Mouse (Mus musculus): ENCODE results near the gene Gdpd5. TPM values are rescaled to one million over a fixed set of nuclear protein-coding genes. Genes with fewer than 3 reads are reported as not detected.
A peak's percentile ranks its signal among the peaks of the same experiment; 100 is the strongest.

The Gdpd5 gene
- polyA plus RNA-seq, 1 experiment from 2014 or later = 15.0 TPM

DNA sequence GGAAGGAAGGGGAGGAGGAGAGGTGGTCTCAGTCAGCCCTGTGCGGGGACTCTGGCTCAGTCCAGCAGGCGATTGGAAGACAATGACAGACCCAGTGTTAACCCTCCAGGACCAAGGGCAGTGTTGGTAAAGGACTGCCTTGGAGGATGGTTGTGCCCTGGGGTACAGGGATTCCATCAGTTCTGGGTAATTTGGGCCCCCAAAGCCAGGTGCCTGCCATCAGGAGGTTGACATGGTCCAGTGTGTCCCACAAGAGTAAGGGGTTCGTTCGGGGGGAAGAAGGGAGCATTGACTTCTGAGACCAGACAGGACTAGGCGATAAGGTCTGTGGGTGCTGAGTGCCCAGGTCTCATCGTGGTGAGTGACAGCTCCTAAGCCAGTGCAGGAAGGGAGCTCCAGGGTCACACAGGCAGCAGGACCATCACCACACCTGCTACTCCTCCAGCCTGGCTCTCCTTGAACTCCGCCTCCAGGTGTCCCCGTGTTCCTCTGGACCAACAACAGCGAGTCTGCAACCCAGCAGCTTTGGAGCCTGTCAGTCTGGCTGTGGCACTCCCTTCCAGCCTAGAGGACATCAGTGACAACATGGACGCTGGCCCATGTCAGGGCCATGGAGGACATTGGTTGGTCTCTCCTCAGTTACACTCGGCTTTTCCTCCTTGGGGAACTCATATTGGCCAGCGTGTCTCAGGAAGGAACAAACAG is 23.0 kb downstream of the Gdpd5 start:
- Histone ChIP-seq H3K9ac (ENCODE audit: low read depth, low read length) (no peak overlapping the region), H3K27me3 (replicated peaks; ENCODE audit: control insufficient read depth, insufficient read depth, low read length) (no peaks in the 10 kb centered on the region), H3K27ac (replicated peaks; ENCODE audit: low read depth, low read length) (no peak overlapping the region), H3K36me3 (ENCODE audit: control insufficient read depth, insufficient read depth, low read length) (no peaks in the 10 kb centered on the region), H3K9me3 (ENCODE audit: control insufficient read depth, low read length) (no peaks in the 10 kb centered on the region), H3K4me2 (ENCODE audit: low read depth, low read length) (no peak overlapping the region), H3K4me3 (ENCODE audit: low read depth, low read length) (no peak overlapping the region), H3K4me1 (ENCODE audit: control insufficient read depth, insufficient read depth, low read length) (peaks cover 6% of the 10 kb centered on the region; the same call in 1 of the 2 replicates)
- DNase-seq (ENCODE audit: low spot score) (no peak), ATAC-seq (ENCODE audit: low read depth) (no peak)
- 71% methylated on average over 12 of the region's 12 CpGs for WGBS

DNA sequence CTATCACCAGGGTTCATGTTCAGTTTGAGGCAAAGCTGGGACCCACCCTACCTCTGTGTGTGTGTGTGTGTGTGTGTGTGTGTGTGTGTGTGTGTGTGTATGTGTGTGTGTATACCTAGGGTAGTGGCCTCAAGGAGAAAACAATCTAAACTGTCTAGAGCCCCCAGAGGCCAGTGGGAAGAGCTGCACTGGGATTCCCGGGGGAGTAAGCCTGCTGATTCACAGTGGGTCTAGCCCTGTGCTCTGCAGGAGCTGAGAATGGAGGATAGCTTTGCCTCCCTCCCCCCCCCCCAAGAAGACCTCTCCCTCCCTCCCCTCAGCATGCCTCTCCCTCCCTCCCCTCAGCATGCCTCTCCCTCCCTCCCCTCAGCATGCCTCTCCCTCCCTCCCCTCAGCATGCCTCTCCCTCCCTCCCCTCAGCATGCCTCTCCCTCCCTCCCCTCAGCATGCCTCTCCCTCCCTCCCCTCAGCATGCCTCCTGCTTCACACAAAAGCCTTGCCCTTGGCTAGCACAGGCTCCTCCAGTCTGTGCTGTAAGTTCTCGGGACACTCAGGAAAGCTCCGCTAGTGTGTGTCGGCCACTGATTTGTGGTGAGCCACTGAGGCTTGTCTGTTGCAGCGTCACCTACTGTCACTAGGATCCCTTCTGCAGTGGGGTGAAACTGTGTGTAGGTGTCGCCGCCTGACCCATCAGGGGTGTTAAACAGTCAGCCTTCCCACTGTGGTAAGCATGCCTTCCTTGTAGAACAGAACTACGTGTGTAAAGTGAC is 24.4 kb downstream of the Gdpd5 start:
- Histone ChIP-seq H3K36me3 (ENCODE audit: control insufficient read depth, insufficient read depth, low read length) (no peaks in the 10 kb centered on the region), H3K9ac (ENCODE audit: low read depth, low read length) (no peak overlapping the region), H3K9me3 (ENCODE audit: control insufficient read depth, low read length) (no peaks in the 10 kb centered on the region), H3K27me3 (replicated peaks; ENCODE audit: control insufficient read depth, insufficient read depth, low read length) (no peaks in the 10 kb centered on the region), H3K4me1 (ENCODE audit: control insufficient read depth, insufficient read depth, low read length) (peaks cover 6% of the 10 kb centered on the region; the same call in 1 of the 2 replicates), H3K27ac (replicated peaks; ENCODE audit: low read depth, low read length) (no peak overlapping the region), H3K4me2 (ENCODE audit: low read depth, low read length) (no peak overlapping the region), H3K4me3 (ENCODE audit: low read depth, low read length) (no peak overlapping the region)
- ATAC-seq (ENCODE audit: low read depth) = no peak
- WGBS = 47% methylated on average over 7 of the region's 8 CpGs
- DNase-seq (ENCODE audit: low spot score) = no peak

DNA sequence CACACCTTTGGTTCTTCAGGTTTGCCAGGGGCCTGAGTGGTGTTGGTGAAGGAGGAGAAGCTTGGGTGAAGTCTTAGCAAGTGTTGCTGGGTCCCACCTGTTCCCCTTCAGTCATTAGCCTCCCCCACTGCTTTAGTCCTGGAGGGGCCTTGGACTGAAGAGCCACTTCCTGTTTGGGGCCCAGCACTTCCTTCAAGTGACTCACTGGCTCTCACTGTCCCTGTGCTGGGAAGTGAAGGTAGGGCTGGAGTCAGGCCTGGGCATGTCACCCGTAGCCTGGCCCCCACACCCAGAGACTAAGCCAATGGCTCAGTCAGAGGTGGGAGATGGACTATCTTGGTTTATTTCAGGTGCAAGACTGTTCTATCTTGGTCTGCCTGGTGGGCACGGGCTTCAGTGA is 26.4 kb downstream of the Gdpd5 start:
- H3K27me3 ChIP-seq (replicated peaks; ENCODE audit: control insufficient read depth, insufficient read depth, low read length) = no peaks in the 10 kb centered on the region
- H3K9me3 ChIP-seq (ENCODE audit: control insufficient read depth, low read length) = no peaks in the 10 kb centered on the region
- H3K4me3 ChIP-seq (ENCODE audit: low read depth, low read length) = no peak overlapping the region
- DNase-seq (ENCODE audit: low spot score) (no peak), ATAC-seq (ENCODE audit: low read depth) (no peak)
- WGBS = 83% methylated on average over 2 of the region's 2 CpGs
- no peak overlapping the region for H3K4me2 ChIP-seq (ENCODE audit: low read depth, low read length)
- no peaks in the 10 kb centered on the region for H3K36me3 ChIP-seq (ENCODE audit: control insufficient read depth, insufficient read depth, low read length)
- no peak overlapping the region for H3K9ac ChIP-seq (ENCODE audit: low read depth, low read length)
- H3K27ac ChIP-seq (replicated peaks; ENCODE audit: low read depth, low read length) = no peak overlapping the region
- no peaks in the 10 kb centered on the region for H3K4me1 ChIP-seq (ENCODE audit: control insufficient read depth, insufficient read depth, low read length)

DNA sequence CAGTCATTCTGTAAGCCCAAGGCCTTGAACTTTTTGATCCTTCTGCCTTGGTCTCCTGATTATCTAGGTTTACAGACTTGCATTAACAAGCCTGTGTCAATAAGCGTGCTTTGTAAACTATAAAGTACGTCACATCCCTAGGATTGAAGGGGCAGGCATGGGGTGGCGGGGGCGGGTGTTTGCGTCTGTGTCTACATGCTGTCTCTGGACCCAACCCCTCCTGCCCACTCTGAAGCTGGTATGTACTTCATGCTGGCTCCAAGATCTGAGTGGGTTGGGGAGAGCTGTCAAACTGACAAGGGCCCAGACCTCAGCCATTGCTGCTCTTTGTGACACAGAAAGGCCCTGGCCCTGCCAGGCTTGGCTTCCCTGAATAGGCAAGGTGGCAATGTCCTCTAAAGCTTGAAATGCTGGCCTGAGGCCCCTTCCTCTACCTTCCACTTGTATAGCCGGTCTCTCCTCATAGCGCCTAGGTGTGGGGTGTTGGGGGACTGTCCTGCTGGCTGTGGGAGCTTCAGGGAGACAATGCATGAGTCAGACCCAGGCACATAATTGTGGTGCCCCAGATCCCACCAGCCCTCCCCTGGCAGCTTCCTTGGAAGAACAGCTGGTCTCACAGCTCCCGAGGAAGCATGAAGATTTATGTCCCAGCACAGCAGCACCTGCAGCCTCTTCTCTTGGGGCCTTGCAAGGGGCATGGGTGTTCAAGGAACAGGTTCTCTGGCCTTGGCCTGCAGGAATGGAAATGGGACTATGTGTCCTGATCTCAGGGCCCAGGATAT is 28.4 kb downstream of the Gdpd5 start:
- WGBS = 76% methylated on average over 8 of the region's 8 CpGs

DNA sequence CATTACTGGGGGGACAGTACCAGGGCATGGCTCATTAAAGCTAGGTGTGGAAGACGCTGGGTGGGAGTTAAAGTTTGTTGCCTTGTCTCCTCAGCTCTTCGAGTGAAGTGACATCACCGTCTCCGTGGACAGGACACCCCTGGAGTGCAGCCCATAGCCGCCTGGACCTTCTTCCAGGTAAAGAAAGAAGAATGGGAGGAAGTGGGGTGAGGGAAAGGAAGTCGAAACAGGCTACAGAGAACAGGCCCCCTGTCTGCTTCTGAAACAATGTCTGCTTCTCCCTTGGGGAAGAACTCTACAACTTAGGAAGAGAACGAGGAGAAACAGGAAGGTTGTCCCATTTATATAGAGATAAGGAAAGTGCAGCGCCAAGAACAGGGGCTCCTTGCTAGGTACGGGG is 29.1 kb downstream of the Gdpd5 start:
- Histone ChIP-seq H3K36me3 (ENCODE audit: control insufficient read depth, insufficient read depth, low read length) (no peaks in the 10 kb centered on the region), H3K27me3 (replicated peaks; ENCODE audit: control insufficient read depth, insufficient read depth, low read length) (no peaks in the 10 kb centered on the region), H3K4me2 (ENCODE audit: low read depth, low read length) (no peak overlapping the region), H3K27ac (replicated peaks; ENCODE audit: low read depth, low read length) (peak overlapping the region; percentile 53; the same call in 1 of the 2 replicates), H3K9me3 (ENCODE audit: control insufficient read depth, low read length) (no peaks in the 10 kb centered on the region), H3K4me1 (ENCODE audit: control insufficient read depth, insufficient read depth, low read length) (peaks cover 9% of the 10 kb centered on the region; the same call in 1 of the 2 replicates), H3K4me3 (ENCODE audit: low read depth, low read length) (no peak overlapping the region), H3K9ac (ENCODE audit: low read depth, low read length) (no peak overlapping the region)
- ATAC-seq (ENCODE audit: low read depth) (no peak), DNase-seq (ENCODE audit: low spot score) (no peak)
- 77% methylated on average over 9 of the region's 9 CpGs for whole genome bisulfite sequencing

More for the DNA sequence above, 28.4 kb downstream of the Gdpd5 start:
- DNase-seq (ENCODE audit: low spot score) (peak; percentile 44), ATAC-seq (ENCODE audit: low read depth) (no peak)
- H3K4me1 ChIP-seq (ENCODE audit: control insufficient read depth, insufficient read depth, low read length) = peaks cover 3% of the 10 kb centered on the region; the same call in 1 of the 2 replicates
- no peak overlapping the region for H3K4me2 ChIP-seq (ENCODE audit: low read depth, low read length)
- no peaks in the 10 kb centered on the region for H3K27me3 ChIP-seq (replicated peaks; ENCODE audit: control insufficient read depth, insufficient read depth, low read length)
- H3K9me3 ChIP-seq (ENCODE audit: control insufficient read depth, low read length) = no peaks in the 10 kb centered on the region
- no peak overlapping the region for H3K4me3 ChIP-seq (ENCODE audit: low read depth, low read length)
- H3K36me3 ChIP-seq (ENCODE audit: control insufficient read depth, insufficient read depth, low read length) = no peaks in the 10 kb centered on the region
- no peak overlapping the region for H3K9ac ChIP-seq (ENCODE audit: low read depth, low read length)
- peak overlapping the region; percentile 53; the same call in 1 of the 2 replicates for H3K27ac ChIP-seq (replicated peaks; ENCODE audit: low read depth, low read length)

DNA sequence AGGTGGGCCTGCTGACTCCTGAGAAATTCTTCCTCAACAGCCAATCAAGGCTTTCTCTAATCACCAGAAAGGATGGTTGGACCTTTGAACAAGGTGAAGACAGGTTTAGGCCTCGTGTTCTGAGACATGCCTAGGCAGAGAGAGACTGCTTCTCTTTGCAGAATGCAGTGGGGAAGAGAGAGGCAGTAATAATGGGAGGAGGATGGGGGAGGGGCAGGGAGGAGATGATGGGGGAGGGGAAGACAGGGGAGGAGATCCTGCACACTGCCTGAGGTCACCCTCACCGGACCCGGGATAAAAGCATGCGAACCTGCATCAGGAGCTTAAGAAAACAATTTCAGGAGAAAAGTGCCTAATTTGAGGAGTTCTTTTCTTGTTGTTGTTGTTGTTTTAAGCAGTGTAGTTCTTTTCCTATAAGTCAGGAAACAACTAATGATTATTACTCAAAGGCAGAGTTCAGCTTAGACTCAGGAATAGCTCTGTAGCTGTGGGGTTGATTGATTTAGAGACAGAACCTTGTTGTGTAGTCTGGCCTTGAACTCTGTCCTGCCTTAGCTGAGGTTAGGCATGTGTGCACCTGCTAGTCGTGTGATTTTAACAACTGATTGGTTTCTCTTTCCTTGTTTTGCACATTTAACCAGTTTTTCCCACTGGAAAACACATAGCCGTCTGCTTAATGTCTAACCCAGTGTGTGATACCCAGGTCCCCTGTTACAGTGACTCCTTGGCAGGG is 30.0 kb downstream of the Gdpd5 start:
- Histone ChIP-seq H3K36me3 (ENCODE audit: control insufficient read depth, insufficient read depth, low read length) (no peaks in the 10 kb centered on the region), H3K27ac (replicated peaks; ENCODE audit: low read depth, low read length) (no peak overlapping the region; the same call in 1 of the 2 replicates), H3K4me2 (ENCODE audit: low read depth, low read length) (no peak overlapping the region), H3K4me1 (ENCODE audit: control insufficient read depth, insufficient read depth, low read length) (peaks cover 9% of the 10 kb centered on the region; the same call in 1 of the 2 replicates), H3K9me3 (ENCODE audit: control insufficient read depth, low read length) (no peaks in the 10 kb centered on the region), H3K9ac (ENCODE audit: low read depth, low read length) (no peak overlapping the region), H3K27me3 (replicated peaks; ENCODE audit: control insufficient read depth, insufficient read depth, low read length) (no peaks in the 10 kb centered on the region), H3K4me3 (ENCODE audit: low read depth, low read length) (no peak overlapping the region)
- ATAC-seq (ENCODE audit: low read depth) (no peak), DNase-seq (ENCODE audit: low spot score) (no peak)
- 35% methylated on average over 6 of the region's 6 CpGs for WGBS

DNA sequence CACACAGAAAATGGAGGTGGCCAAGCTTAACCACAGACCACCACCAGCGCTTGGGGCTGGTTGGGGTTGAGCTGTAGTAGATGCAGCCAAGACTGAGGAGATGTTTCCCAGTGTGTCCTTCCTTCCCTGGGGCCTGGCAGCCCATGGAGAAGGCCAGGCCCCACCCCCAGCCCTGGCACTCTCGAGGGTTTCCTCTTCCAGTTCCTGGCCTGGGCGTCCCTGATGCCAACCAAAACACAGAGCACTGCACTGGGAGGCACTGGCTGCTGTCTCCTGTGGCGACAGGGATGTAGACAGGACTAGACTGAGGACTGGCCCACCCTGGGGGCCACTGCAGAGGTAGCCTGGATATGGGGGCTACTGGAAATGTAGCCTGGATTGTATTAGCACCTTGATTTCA is 33.8 kb downstream of the Gdpd5 start:
- H3K4me3 ChIP-seq (ENCODE audit: low read depth, low read length) = no peak overlapping the region
- no peak overlapping the region for H3K4me2 ChIP-seq (ENCODE audit: low read depth, low read length)
- H3K9me3 ChIP-seq (ENCODE audit: control insufficient read depth, low read length) = no peaks in the 10 kb centered on the region
- no peaks in the 10 kb centered on the region for H3K36me3 ChIP-seq (ENCODE audit: control insufficient read depth, insufficient read depth, low read length)
- no peak for ATAC-seq (ENCODE audit: low read depth)
- no peak overlapping the region for H3K27ac ChIP-seq (replicated peaks; ENCODE audit: low read depth, low read length)
- 69% methylated on average over 4 of the region's 4 CpGs for WGBS
- H3K4me1 ChIP-seq (ENCODE audit: control insufficient read depth, insufficient read depth, low read length) = peaks cover 9% of the 10 kb centered on the region; the same call in 1 of the 2 replicates
- H3K27me3 ChIP-seq (replicated peaks; ENCODE audit: control insufficient read depth, insufficient read depth, low read length) = no peaks in the 10 kb centered on the region
- DNase-seq (ENCODE audit: low spot score) = no peak
- H3K9ac ChIP-seq (ENCODE audit: low read depth, low read length) = no peak overlapping the region

DNA sequence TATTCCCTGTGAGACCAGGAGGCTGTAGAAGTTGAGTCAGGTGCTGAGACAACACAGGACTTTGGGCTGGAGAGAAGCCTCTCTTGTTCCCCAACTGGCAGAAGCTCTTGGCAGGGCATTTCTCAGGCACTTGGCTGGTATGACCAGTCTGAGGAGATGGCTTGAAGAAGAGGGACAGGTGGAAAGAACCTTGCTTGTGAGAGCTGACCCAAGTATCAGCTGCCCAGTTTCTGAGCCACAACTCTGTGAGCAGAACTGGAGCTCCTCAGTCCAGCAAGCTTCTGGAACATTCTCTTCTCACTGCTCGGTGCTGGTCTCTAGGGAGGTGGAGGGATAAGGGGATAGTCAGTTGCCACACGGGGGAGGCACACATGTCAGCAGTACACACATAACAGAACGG is 38.1 kb downstream of the Gdpd5 start:
- ATAC-seq (ENCODE audit: low read depth) = no peak
- H3K36me3 ChIP-seq (ENCODE audit: control insufficient read depth, insufficient read depth, low read length) = no peaks in the 10 kb centered on the region
- no peaks in the 10 kb centered on the region for H3K9me3 ChIP-seq (ENCODE audit: control insufficient read depth, low read length)
- 69% methylated on average over 3 of the region's 3 CpGs for WGBS
- no peak for DNase-seq (ENCODE audit: low spot score)
- no peak overlapping the region for H3K27ac ChIP-seq (replicated peaks; ENCODE audit: low read depth, low read length)
- peaks cover 9% of the 10 kb centered on the region; the same call in 1 of the 2 replicates for H3K4me1 ChIP-seq (ENCODE audit: control insufficient read depth, insufficient read depth, low read length)
- H3K9ac ChIP-seq (ENCODE audit: low read depth, low read length) = no peak overlapping the region
- no peaks in the 10 kb centered on the region for H3K27me3 ChIP-seq (replicated peaks; ENCODE audit: control insufficient read depth, insufficient read depth, low read length)
- no peak overlapping the region for H3K4me2 ChIP-seq (ENCODE audit: low read depth, low read length)
- no peak overlapping the region for H3K4me3 ChIP-seq (ENCODE audit: low read depth, low read length)
